Mouse (Mus musculus) retina, postnatal 1 day (tissue): Measurements from ENCODE around the gene Dtx2.

Experiments
- DNase-seq: peaks from one replicate; pipeline ENCODE4 v3.0.0-alpha.2; 2012

Dtx2 gene

GRCm38 (mm10) chr5:135994725-135995687, at the start of gene Dtx2:
Gene Dtx2, plus strand, starts transcription at chr5:135994800.
- peak; percentile 93 for DNase-seq

- DNase-seq: peak; percentile 66
Observed at GRCm38 (mm10) chr5:135945916-135946408, 48.6 kb upstream of the Dtx2 start.

- no peak for DNase-seq
Observed at GRCm38 (mm10) chr5:135946621-135947020, 48.0 kb upstream of the Dtx2 start.

GRCm38 (mm10) chr5:135950710-135951412, 43.7 kb upstream of the Dtx2 start:
- peak; percentile 60 for DNase-seq

- no peak for DNase-seq
Observed at GRCm38 (mm10) chr5:135951660-135952059, 42.9 kb upstream of the Dtx2 start.

- DNase-seq: no peak
Observed at GRCm38 (mm10) chr5:135952830-135953229, 41.8 kb upstream of the Dtx2 start.

- DNase-seq: no peak
Observed at GRCm38 (mm10) chr5:135956300-135957206, 38.0 kb upstream of the Dtx2 start.

- DNase-seq: peak; percentile 99
Observed at GRCm38 (mm10) chr5:135957207-135957974, 37.2 kb upstream of the Dtx2 start.

- DNase-seq: no peak
Observed at GRCm38 (mm10) chr5:135958367-135958766, 36.2 kb upstream of the Dtx2 start.

- no peak for DNase-seq
Observed at GRCm38 (mm10) chr5:135959911-135960310, 34.7 kb upstream of the Dtx2 start.

- DNase-seq: no peak
Observed at GRCm38 (mm10) chr5:135960909-135961635, 33.5 kb upstream of the Dtx2 start.

- DNase-seq: no peak
Observed at GRCm38 (mm10) chr5:135962125-135962491, 32.5 kb upstream of the Dtx2 start.

- DNase-seq: peak; percentile 100
Observed at GRCm38 (mm10) chr5:135962492-135963279, 31.9 kb upstream of the Dtx2 start.

GRCm38 (mm10) chr5:135963280-135963627, 31.3 kb upstream of the Dtx2 start:
- DNase-seq: no peak

- peak; percentile 36 for DNase-seq
Observed at GRCm38 (mm10) chr5:135965501-135965930, 29.1 kb upstream of the Dtx2 start.

GRCm38 (mm10) chr5:135966866-135967265, 27.7 kb upstream of the Dtx2 start:
- DNase-seq: no peak

- peak; percentile 65 for DNase-seq
Observed at GRCm38 (mm10) chr5:135968781-135969180, 25.8 kb upstream of the Dtx2 start.

GRCm38 (mm10) chr5:135970247-135970646, 24.4 kb upstream of the Dtx2 start:
- DNase-seq: no peak

- DNase-seq: no peak
Observed at GRCm38 (mm10) chr5:135971876-135972275, 22.7 kb upstream of the Dtx2 start.

GRCm38 (mm10) chr5:135974365-135974764, 20.2 kb upstream of the Dtx2 start, which contains the start of gene Ssc4d:
Gene Ssc4d, minus strand, starts transcription at chr5:135974531.
- DNase-seq: no peak
